Mouse (Mus musculus) fat pad, adult 2 months (tissue): ENCODE results near the gene Minar1.

ENCODE experiments used
- DNase-seq: peaks from one replicate; pipeline ENCODE4 v3.0.0-alpha.2; 2011; ENCODE audit warnings: low read depth, low spot score; ENCODE audit errors: extremely low read depth

Minar1 gene

GRCm38 (mm10) chr9:89623006-89623760 lies at the start of gene Minar1:
Minar1 (minus strand) TSS chr9:89623125.
- DNase-seq = no peak

GRCm38 (mm10) chr9:89669878-89670277 lies 47.0 kb upstream of the Minar1 start:
- no peak for DNase-seq

DNA sequence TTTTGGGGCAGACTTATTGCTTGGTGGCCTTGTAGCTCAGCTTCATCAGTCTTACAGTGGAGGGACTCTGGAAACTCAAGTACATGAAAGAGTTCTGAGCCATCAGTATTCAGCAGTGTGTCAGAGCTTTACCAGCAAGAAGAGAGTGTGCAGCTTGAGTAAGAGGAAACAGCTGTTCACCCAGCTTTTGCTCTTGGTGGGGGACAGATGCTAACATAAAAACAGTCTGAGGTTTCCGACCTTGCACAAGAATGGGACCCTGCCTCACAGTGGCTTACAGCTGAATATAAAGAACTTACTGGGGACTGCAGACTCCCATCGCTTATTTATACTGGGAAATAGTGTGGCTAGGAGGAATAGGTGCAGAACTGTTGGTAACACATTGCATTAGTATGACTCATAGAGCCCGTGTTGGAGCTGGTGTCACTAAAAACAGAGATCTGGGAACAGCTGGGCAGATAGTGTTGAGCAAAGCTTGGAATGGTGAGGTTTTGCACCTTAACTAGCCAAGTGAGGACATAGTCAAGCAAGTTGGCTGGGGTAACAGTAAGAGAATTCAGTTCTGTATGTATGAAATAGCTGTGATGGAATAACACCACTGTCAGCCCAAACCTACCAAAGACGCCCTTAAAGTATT lies 44.5 kb upstream of the Minar1 start:
- DNase-seq = no peak

DNA sequence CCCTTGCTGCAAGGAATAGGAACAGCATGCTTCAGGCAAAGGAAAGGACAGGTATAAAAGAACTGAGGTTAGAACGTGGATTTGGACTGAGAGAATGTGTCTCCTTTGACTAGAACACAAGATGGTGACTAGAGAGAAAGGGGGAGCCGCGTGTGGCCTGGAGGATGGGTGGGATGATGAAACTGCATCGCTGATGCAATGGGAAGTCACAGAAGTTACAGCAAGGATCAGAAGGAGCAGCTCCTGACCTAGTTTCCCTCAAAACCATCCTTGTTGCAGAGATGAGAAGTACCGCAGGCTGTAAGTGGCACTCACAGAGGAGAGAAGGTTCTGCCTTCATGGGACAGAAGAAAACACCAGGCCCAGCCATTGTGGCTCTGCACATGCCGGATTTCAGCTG lies 28.0 kb upstream of the Minar1 start:
- no peak for DNase-seq

- DNase-seq = no peak
Observed at GRCm38 (mm10) chr9:89637453-89637852, 14.5 kb upstream of the Minar1 start.

GRCm38 (mm10) chr9:89622296-89623005 lies 474 bp downstream of the Minar1 start:
- DNase-seq = no peak

GRCm38 (mm10) chr9:89621750-89622149 lies 1.2 kb downstream of the Minar1 start:
- DNase-seq = no peak

DNA sequence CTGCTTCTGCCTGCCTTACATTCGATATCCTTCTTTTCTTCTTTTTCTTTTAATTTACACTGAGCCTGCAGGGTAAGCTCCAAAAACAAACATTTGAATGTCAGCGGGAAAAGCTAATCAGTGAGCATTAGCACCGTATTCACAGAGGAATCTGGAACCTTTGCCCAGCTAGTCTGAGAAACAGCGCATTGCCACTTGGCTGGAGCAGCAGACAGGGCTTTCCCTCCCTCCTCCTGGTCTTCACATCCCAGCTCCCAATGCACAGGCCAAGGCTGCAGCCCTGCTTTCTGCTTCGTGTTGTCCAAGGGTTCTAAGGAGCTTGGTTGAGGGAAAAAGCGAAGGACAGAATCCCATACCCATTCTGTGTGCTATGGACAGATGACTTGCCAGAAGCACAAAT lies 2.6 kb downstream of the Minar1 start:
- no peak for DNase-seq

DNA sequence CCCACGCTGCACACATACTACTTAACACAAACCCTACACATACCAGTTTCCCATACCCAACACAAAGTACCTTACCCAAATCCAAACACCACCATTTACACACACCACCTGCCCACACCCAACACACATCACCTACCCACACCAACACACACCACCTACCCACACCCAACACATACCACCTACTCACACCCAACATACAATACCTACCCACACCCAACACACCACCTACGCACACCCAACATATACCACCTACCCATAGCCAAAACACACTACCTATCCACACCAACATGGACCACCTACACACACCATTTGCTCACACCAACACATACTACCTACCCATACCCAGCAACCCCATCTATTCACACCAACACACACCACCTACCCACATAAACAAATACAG lies 6.0 kb downstream of the Minar1 start:
- no peak for DNase-seq

DNA sequence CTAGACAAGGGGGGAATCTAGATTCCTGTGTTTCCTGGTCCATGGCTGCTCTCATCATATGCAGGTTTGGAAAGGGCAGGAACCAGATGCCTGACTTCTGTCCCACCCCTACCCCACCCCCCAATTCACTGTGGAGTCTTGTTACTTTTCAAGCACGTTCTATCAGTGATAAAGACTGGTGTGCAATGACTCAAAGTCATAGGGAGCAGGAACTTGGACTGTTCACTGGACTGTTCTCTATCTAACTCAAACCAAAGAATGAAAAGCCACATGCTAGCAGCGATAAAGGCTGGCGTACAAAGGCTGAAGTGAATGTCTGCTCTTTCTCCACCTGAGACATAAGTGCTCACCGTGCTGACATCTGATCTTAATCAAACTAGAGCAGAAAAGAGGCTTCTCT lies 12.3 kb downstream of the Minar1 start:
- no peak for DNase-seq

DNA sequence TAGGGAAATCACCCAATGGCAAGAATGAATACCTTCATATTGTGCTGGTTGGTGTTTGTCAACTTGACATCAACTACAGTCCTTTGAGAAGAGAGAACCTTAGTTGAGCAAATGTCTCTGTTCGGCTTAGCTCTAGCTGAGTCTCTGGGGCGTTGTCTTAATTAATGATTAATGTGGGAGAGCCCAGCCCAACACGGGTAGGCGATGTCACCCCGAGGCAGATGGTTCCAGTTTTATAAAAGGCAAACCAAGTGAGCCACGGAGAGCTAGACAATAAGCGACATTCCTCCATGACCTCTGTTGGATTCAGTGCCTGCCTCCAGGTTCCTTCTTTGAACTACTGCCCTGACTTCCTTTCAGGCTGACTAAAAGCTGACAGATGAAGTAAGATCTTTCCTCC lies 15.6 kb downstream of the Minar1 start:
- DNase-seq = no peak

- DNase-seq = peak; percentile 92
Observed at GRCm38 (mm10) chr9:89606256-89606655, 16.7 kb downstream of the Minar1 start.

DNA sequence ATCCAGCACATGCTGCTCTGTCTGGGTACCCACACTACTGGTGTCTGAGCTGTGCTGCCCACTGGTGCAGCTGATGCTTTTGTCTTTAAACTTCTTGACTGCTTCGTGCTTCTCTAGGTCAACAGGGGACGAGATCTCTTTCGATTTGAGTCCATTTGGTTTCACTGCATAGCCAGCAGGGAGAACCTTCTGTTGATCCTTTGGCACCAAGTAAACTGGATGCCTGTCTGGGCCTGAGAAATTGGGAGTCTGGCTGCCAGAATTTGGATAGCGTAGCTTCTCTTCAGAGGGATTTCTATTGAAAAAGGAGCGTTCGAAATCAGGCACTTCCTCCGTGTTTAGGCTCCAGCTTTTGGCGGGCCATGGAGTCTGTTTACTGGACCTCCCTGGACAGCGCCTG lies 21.0 kb downstream of the Minar1 start:
- no peak for DNase-seq

DNA sequence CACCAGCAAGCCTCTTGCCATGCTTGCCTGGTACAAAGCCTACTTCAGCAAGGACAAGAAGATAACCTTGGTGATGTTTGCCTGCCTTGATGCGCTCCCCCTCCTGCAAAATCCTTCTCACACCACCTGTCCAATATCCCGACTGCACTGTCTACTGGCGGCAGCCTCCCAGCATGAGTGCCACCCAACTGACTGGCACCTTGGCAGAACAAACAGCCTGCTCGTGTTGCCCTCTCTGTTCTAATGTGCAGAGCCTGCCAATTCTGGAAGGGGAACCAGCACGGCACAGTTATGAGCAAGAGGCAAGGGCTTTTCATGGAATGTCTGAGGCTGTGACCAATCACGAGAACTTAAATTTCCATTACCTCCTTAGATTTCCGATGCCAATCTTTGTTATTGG lies 22.2 kb downstream of the Minar1 start:
- no peak for DNase-seq

- no peak for DNase-seq
Observed at GRCm38 (mm10) chr9:89597071-89597470, 25.9 kb downstream of the Minar1 start.

GRCm38 (mm10) chr9:89596392-89596791 lies 26.5 kb downstream of the Minar1 start:
- DNase-seq = no peak

- no peak for DNase-seq
Observed at GRCm38 (mm10) chr9:89592391-89592790, 30.5 kb downstream of the Minar1 start.

GRCm38 (mm10) chr9:89578422-89578821 lies 44.5 kb downstream of the Minar1 start:
- no peak for DNase-seq

- no peak for DNase-seq
Observed at GRCm38 (mm10) chr9:89552663-89553062, 70.3 kb downstream of the Minar1 start.
